Mouse (Mus musculus): ENCODE results near the gene Ap2a1.
"Not testable (repeated sequence)": the region's sequence is repeated elsewhere in the genome, so short reads cannot be mapped to it uniquely, and the experiment has no call there.

The Ap2a1 gene

DNA sequence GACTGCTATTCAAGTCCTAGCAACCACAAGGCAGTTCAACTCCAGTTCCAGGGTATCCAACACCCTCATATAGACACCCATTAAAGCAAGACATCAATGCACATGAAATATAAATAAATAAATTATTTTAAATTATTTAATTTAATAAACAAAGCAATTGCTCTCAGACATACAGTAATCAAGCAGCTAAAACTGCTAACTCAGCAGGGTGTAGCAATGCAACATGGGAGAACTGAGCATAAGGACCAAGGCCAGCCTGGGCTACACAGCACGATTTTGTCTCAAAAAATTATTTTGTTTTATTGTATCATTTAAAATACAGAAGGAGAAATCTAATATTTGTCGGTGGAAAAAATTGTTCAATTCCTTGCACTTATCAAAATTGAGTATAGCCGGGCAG lies 35.1 kb downstream of the Ap2a1 start:
- DNase-seq (ENCODE audit: low spot score) = no peak

DNA sequence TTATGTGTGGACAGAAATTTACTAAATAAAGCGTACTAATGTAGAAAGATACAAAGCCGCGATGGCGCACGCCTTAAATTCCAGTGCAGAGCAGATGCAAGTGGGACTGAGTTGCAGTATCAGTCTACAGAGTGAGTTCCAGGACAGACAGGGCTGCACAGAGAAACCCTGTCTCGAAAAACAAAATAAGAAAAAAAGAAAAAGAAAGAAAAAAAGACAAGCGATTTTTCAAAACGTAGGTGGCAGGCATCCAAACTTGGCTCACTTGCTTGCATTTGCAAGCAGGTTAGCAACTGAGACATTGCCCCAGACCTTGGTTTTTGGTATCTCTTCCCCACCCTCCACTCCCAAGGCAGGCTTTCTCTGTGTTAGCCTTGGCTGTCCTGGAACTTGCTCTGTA lies 36.1 kb downstream of the Ap2a1 start:
- DNase-seq (ENCODE audit: low spot score) = no peak

DNA sequence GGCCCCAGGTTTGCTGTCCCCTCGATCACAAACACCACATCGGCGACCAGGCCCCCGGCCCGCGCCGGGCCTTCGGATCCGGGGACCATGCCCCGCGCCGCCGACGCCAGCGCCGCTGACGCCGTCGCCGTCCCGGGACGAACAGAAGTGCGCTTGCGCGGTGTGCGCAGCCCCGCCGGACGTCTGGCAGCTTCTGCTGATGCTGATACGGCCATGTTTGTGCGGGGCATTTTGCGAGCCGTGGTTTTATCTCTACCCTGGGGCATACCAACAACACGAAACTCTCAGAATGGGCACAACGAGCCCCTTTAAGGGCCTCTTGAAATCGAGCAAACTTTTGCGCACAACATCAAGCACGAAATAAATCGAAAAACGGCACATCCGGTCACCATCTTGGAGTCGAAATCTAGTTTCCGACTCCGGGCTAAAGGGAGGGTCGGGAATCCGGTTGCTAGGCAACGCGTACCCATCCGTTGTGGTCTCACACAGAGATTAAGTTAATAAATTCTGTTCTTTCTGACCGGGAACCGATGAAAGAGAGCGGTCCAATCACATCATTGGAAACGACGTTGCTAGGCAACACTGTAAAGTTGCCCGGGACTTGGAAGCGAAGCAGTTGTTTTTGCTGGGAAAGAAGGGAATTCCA lies 36.9 kb downstream of the Ap2a1 start, which contains the start of gene Med25:
Gene Med25, minus strand, starts transcription at position 437 of the 646 bp plus-strand sequence.
- peak; percentile 81 for DNase-seq (ENCODE audit: low spot score)

- no peak for DNase-seq (ENCODE audit: low spot score)
Measured at GRCm38 (mm10) chr7:44891611-44892010, 37.7 kb downstream of the Ap2a1 start.

DNA sequence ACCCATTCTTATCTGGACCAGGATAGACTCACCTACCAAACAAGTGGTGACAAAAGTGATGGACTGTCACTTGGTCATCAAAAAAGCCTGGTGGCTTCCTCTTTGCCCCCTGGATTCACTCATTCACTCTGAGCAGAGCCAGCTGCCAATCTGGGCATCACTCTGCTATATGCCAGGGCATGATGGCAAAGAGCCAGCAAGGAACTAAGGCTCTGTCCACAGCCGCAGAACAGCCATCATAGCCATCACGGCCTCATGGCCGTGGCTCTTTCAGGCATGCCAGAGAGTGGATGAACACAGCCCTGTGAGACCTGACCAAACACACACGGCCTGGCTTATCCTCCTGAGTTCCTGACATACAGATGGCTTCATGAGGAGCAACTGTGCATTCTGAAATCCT lies 38.6 kb downstream of the Ap2a1 start:
- no peak for DNase-seq (ENCODE audit: low spot score)

- no peak for DNase-seq (ENCODE audit: low spot score)
Measured at GRCm38 (mm10) chr7:44890180-44890579, 39.1 kb downstream of the Ap2a1 start.

DNA sequence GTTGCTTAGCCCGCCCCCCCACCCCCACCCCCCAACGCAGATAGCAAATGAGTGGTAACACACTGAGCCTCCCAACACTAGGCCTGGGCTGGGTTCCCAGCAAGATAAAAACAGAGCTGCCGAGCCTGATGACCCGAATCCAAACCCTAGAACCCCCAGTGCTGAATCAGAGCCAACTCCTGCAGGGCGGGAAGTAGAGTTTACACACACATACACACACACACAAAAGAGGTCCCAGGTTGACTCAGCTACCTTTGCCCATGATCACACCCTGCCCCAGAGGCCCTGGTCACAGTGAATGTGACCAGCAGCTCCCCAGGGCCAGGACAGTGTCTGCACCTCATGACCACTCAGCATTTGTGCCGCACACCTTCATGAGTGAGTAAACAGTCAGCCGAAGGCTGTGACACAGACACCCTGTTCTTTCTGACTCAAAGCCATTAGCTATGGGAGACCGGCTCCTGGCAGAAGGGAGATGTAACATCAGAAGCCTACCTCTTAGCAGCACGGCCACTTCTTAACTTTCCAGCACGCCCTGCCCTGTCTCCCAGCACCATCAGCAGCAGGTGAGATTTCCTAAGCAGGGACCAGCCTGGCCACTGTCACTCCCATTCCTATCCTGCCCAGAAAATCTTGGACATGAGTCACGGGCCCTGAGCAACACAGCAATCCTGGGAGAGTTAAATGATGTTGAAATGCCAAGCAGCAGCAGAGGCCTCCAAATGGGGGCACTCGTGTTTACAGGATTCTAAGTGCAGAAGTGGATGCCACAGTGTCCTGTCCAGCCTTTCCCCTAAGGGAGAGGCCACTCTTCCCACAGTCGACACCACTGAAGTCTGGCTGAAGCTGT lies 40.8 kb downstream of the Ap2a1 start:
- DNase-seq (ENCODE audit: low spot score) = no peak

GRCm38 (mm10) chr7:44886964-44887363 lies 42.3 kb downstream of the Ap2a1 start:
- no peak for DNase-seq (ENCODE audit: low spot score)

DNA sequence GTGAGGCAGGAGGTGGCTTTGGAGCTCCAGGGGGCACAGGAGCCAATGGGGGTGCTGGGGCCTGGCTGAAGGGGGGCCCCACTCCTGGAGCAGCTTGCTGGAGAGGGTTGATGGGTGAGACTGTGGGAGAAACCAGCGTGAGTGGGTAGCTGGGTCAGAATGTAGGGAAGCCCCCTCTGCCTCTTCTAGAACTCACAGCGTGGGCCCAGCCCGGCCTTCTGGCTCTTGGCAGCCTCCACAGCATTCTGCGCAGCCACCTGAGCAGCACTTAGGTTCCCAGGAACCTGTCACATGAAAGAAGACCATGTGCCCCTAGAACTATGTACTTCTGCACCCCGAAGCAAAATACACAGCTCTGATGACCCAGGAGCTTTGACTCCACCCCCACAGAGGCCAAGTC lies 44.7 kb downstream of the Ap2a1 start:
- no peak for DNase-seq (ENCODE audit: low spot score)

GRCm38 (mm10) chr7:44883036-44883435 lies 46.3 kb downstream of the Ap2a1 start:
- no peak for DNase-seq (ENCODE audit: low spot score)

DNA sequence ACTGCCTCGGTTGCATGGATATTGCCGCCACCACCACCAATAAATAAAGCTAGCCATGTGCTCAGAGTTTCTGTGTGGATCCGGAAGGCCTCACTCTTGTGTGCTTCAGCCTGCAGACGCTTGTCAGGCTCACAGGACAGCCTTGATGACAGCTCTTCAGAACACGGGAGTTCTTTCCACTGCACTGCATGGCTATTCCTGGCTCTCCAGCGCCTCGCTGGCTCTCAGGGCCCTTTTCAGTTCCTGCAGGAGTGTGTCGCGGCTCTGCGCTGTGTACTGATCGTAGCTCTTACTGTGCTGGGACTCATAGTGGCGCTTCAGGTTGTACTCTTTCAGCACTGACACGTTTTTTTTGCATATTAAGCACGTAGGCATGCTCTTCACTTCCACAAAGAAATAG lies 51.5 kb downstream of the Ap2a1 start:
- DNase-seq (ENCODE audit: low spot score) = no peak

GRCm38 (mm10) chr7:44871774-44872173 lies 57.5 kb downstream of the Ap2a1 start:
- not testable (repeated sequence) for DNase-seq (ENCODE audit: low spot score)

GRCm38 (mm10) chr7:44871181-44871580 lies 58.1 kb downstream of the Ap2a1 start:
- DNase-seq (ENCODE audit: low spot score) = no peak

GRCm38 (mm10) chr7:44870614-44871013 lies 58.7 kb downstream of the Ap2a1 start:
- no peak for DNase-seq (ENCODE audit: low spot score)

GRCm38 (mm10) chr7:44869697-44870528 lies 59.4 kb downstream of the Ap2a1 start, which contains the start of gene Ptov1:
Gene Ptov1, minus strand, starts transcription at chr7:44869788.
- DNase-seq (ENCODE audit: low spot score) = peak; percentile 51

DNA sequence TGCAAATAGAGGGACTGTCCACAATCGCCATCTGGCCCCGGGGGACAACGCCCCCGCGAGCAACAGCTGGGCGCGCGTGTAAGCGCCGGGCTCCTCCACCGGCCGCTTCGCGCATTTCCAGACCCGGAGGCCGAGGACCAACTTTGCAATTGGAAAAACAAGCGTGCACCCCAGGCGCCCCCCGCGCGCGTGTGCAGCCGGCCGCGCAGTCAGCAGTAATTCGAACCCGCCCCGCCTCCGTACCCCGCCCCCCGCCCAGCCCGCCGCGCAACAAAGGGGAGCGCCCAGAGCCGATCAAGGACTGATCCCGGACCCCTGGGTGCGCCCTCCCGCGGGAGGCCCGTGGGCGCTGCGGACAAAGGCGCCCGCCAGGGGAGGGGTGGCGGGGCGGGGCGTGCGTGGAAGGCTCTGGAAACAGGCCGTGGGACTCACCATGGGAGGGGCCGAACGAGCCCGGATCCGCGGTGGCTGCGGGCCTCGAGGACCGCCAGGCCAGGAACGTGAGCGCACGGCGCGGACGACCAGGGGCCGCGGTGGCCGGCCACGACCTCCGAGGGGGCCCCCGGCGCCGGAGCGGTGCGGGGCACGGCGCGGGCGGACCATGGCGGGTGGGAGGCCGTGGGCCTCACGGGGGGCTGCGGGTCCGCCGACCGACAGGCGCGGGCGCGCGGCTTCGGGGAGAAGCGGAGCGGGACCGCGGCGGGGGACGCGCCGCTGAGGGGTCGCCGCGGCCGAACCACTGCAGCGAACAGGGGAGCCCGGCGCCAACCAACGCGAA lies 60.2 kb downstream of the Ap2a1 start:
- DNase-seq (ENCODE audit: low spot score) = no peak

GRCm38 (mm10) chr7:44868465-44868864 lies 60.8 kb downstream of the Ap2a1 start:
- no peak for DNase-seq (ENCODE audit: low spot score)

GRCm38 (mm10) chr7:44867802-44868201 lies 61.5 kb downstream of the Ap2a1 start:
- DNase-seq (ENCODE audit: low spot score) = no peak

DNA sequence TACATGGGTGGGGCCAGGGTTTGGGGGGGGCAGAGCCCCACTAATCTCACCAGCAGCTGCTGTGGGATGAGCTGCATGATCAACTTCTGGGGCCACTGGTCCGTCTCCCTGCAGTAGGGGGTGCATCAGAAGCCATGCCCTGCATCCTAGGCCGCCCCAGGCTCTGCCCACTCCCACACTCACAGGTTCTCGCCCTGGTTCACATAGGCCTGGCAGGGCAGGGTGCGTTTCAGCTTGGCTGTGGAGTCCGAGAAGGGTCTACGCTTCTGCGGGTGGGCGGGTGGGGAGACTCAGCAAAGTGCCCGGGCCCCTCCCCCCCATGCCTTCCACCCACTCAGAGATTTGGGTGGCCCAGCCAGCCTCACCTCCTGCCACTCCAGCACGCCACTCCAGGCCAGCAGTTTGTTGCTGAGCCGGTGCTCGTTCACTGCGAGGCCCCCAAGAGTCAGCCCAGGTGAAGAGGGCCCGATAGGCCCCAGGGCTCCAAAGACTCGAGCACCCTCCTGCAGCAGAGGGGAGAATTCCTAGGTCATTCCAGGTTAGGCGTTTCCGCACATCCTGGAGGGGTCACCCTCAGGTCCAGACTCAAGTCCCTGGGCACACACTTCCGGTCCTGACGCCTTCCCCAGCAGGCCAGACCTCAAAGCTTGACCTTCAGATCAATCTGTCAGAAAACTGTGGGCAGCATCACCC lies 62.1 kb downstream of the Ap2a1 start:
- DNase-seq (ENCODE audit: low spot score) = no peak

- DNase-seq (ENCODE audit: low spot score) = no peak
Measured at GRCm38 (mm10) chr7:44866276-44867009, 62.9 kb downstream of the Ap2a1 start.

Data from spleen, adult 12 weeks (tissue).